Mouse (Mus musculus) small intestine, adult 2 months (tissue): ENCODE data around the gene Mad1l1. TPM values are rescaled to one million over a fixed set of nuclear protein-coding genes. Genes with fewer than 3 reads are reported as not detected.

Experiments
- H3K27ac ChIP-seq: fragments of 200-500 bp; 2 replicates; pipeline ENCODE4 v1.5.1; 2012; ENCODE audit warnings: low read depth, low read length, control low read depth, inconsistent platforms; ENCODE audit not compliant: insufficient read depth
- H3K27me3 ChIP-seq: fragments of 200-500 bp; 2 replicates; pipeline ENCODE4 v1.6.1; 2012; ENCODE audit warnings: mild to moderate bottlenecking, moderate library complexity, low read length, inconsistent platforms; ENCODE audit not compliant: control insufficient read depth, insufficient read depth
- H3K36me3 ChIP-seq: fragments of 200-500 bp; 2 replicates; pipeline ENCODE4 v1.6.1; 2012; ENCODE audit warnings: mild to moderate bottlenecking, low read length, control low read depth, inconsistent platforms; ENCODE audit not compliant: control insufficient read depth, insufficient read depth
- H3K4me1 ChIP-seq: fragments of 200-500 bp; 2 replicates; pipeline ENCODE4 v1.6.1; 2012; ENCODE audit warnings: low read length, inconsistent platforms, mixed read lengths; ENCODE audit not compliant: control insufficient read depth, insufficient read depth, insufficient read length
- H3K4me3 ChIP-seq: fragments of 200-500 bp; 2 replicates; pipeline ENCODE4 v1.5.1; 2012; ENCODE audit warnings: low read depth, mild to moderate bottlenecking, control low read depth, inconsistent platforms, low read length, moderate library complexity
- CTCF ChIP-seq: fragments of 200-500 bp; IDR thresholded peaks from 2 replicates; pipeline ENCODE4 v1.5.1; 2012; ENCODE audit warnings: low read depth, mild to moderate bottlenecking, control low read depth, inconsistent platforms, low read length, moderate library complexity, mixed read lengths; ENCODE audit not compliant: insufficient replicate concordance, insufficient read length; ENCODE audit errors: extremely low read depth
- POLR2A ChIP-seq: fragments of 200-500 bp; IDR thresholded peaks from 2 replicates; pipeline ENCODE4 v1.6.1; 2012; ENCODE audit warnings: low read depth, mild to moderate bottlenecking, control low read depth, inconsistent platforms, low read length, moderate library complexity
- WGBS: fragments of 180-500 bp; shearing (Covaris S2); methylation state at CpG from one replicate; pipeline ENCODE4 v1.1.7; 2018; 5-methylcytosine and 5-hydroxymethylcytosine counted together
- polyA plus RNA-seq: library from polyadenylated mRNA; depleted of rRNA; stranded (reverse); fragments of >200 nt; gene quantifications from 2 replicates; pipeline ENCODE4 v1.2.3, GENCODE M21; 2012

The Mad1l1 gene
- polyA plus RNA-seq, 1 experiment = 22.9 TPM

DNA sequence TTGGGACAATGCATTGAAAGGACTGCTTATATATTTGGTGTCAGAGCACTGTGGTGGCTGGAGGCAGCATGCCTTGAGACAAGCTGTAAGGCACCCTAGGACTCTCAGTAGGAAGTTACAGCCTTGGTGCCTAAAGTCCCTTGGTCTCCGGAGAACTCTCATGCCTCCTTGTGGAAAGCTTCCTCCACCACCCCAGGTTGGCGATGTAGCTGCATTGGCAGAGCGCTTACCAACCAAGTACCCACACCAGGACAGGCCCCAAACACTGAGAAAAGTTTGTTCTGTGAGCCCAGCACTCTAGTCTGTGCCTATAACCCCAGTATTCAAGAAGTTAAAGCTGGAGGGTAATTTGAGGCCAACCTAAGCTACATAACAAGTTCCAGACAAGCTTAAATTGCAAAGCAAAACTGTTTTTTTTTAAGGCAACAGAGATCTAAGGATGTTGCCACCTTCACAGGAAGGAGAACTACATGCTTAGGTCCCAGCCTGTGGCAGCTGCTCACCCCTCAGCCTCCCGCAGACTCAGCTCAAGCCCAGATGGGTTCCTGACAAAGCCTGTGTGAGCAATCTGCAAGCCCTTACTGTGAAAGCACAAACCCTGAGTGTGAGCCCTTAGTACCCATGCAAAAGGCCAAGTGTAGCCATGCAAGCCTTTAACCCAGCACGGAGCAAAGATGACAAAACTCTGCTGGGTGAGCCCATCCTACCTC lies 50.2 kb downstream of the Mad1l1 start:
- 92% methylated on average over 5 of the region's 5 CpGs for WGBS
- Histone ChIP-seq H3K36me3 (peaks cover 3% of the 10 kb centered on the region), H3K4me3 (no peak overlapping the region), H3K27ac (no peak overlapping the region), H3K27me3 (no peaks in the 10 kb centered on the region), H3K4me1 (peaks cover 5% of the 10 kb centered on the region; the same call in 1 of the 2 replicates)
- TF ChIP-seq CTCF (no peak), POLR2A (no peak)

DNA sequence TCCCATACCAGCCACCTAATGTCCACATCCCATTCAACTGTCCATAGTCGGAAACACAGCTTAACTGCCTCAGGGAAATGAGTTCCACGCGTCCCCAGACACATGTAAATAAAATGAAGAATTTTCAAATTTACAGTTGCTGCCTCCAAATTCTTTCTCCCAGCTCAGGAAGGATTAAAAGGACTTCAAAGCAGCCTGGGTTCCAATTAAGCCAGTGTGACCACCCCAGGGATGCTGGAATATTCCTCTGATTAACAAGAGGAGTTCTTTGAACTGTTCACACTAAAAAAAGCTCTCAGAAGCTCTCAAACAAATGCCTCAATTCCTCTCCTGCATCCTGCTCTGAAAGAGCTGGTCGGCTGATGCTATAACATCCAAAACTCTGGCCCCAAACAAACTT lies 53.0 kb downstream of the Mad1l1 start:
- no peak overlapping the region for H3K27ac ChIP-seq
- H3K4me3 ChIP-seq = no peak overlapping the region
- H3K36me3 ChIP-seq = peaks cover 2% of the 10 kb centered on the region
- WGBS = 90% methylated on average over 4 of the region's 4 CpGs
- H3K27me3 ChIP-seq = no peaks in the 10 kb centered on the region
- TF ChIP-seq POLR2A = no peak
- TF ChIP-seq CTCF = no peak
- peaks cover 5% of the 10 kb centered on the region; the same call in 1 of the 2 replicates for H3K4me1 ChIP-seq

DNA sequence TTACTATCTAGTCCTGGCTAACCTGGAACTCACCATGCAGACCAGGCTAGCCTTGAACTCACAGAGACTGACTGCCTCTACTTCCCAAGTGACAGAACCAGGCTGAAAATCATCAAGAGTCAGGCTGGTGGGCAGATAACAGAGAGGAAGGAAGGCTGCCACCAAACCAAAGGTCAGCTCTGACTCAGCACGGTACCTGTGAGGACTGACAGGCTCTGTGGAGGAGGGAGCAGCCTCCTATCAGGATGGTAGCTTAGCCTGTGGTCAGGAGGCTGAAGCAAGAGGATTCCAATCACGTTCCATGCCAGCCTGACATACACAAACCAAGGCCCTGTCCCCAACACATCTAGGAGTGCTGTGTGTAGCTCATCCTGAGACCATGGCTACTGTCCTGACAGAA lies 54.3 kb downstream of the Mad1l1 start:
- TF ChIP-seq POLR2A (no peak), CTCF (no peak)
- H3K36me3 ChIP-seq = no peaks in the 10 kb centered on the region; the same call in 1 of the 2 replicates
- 43% methylated on average over 2 of the region's 2 CpGs for WGBS
- no peak overlapping the region for H3K27ac ChIP-seq
- peaks cover 5% of the 10 kb centered on the region; the same call in 1 of the 2 replicates for H3K4me1 ChIP-seq
- H3K27me3 ChIP-seq = no peaks in the 10 kb centered on the region
- H3K4me3 ChIP-seq = no peak overlapping the region

DNA sequence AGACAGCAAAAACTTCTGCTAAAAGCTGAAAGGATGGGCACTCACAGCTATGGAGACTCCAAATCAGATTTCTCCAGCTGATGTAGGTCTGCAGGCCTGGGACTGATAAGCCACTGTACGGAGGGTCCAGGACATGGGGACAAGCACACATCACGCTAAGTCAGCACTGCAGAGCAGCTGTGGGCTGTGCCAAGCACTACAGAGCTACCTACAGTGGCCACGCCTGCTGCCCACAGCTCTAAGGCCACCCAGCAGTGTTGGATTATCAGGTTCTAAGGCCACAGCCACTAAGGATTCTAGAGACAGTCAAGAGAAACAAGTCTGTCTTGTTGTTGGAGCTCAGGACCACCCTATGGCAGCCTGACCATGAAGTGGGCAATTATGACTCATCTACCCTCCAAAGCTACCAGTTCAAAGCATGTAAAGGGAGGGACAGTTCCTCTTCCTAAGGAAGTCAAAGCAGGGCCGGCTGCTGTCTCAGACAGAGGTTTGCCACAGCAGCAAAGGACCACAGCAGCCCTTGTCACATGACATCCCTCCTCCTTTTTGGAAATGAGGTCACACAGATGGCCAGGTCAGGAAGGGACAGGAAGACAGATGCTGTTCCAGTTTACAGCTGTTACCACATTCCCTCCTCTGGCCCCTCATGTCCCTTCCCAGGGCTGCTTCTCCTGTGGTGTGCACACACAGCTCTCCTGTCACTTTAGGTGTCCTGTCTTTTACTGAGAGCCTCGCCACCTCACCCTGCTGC lies 56.4 kb downstream of the Mad1l1 start:
- TF ChIP-seq CTCF (no peak), POLR2A (no peak)
- Histone ChIP-seq H3K4me3 (no peak overlapping the region), H3K36me3 (no peaks in the 10 kb centered on the region), H3K27ac (no peak overlapping the region), H3K4me1 (peaks cover 5% of the 10 kb centered on the region; the same call in 1 of the 2 replicates), H3K27me3 (no peaks in the 10 kb centered on the region)
- 84% methylated on average over 5 of the region's 5 CpGs for WGBS

DNA sequence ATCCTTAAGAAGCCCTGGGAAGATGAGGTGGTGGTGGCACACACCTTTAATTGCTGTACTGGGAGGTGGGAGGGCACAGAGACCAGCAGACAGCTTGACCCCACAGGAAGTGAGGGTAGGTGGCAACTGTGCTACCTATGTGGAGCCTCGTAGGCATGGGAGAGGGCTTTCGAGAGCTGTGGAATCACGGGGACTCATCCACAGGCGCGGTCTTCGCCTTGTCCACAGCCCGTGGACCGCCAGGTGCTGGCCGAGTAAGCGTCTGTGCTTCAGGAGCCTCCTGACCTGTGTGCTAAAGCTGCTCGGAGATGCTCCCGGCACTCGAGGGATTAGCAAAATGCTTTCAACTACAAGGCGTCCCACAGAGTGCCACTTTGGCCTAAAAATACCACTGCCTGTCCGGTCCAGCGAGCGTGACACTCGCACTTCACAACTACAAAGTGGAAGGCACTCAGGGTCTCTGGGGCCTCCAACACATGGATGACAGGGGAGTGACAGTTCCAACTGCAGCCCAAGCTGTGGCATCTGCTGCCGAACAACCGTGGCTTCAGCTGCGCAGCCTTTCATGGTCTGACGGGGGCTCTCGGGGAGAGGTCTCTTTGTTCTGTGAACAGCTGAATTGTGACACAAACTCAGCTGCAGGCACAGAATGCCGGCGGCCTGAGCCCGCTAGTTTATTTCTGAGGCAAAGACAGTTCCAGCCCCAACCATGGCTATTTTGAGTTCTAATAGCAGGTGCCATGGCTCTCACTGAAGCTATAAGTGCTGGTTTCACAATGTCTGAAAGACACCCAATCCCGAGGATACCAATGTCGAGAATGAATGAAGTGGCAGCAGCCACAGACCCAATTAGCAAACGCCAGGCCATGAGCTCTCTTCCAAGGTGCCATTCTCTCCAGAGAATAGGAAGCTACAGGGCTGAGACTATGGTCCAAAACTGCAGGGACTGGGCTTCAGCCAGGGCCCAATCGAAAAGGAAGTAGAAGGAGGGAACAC lies 57.3 kb downstream of the Mad1l1 start:
- WGBS = 90% methylated on average over 30 of the region's 30 CpGs
- no peaks in the 10 kb centered on the region for H3K27me3 ChIP-seq
- no peak for TF ChIP-seq CTCF
- peaks cover 5% of the 10 kb centered on the region; the same call in 1 of the 2 replicates for H3K4me1 ChIP-seq
- no peak overlapping the region for H3K27ac ChIP-seq
- H3K4me3 ChIP-seq = no peak overlapping the region
- H3K36me3 ChIP-seq = no peaks in the 10 kb centered on the region

DNA sequence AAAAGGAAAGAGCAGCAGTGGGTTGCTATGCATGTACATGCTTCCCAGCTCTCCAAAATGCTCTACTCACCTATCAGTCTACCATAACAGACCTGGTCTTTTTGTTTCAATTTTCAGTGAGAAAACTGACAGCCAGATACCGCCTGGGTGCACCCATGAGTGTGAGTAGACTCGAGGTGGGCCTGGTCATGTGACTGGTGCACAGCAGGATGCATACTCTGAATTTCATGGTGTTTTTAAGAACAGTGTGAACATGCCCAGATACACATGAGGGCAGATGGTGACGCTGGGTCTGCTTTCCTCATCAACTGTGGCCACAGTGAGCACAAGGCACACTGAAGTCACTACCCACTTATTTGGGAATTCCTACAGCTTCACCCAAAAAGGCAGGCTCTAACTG lies 59.0 kb downstream of the Mad1l1 start:
- peaks cover 5% of the 10 kb centered on the region; the same call in 1 of the 2 replicates for H3K4me1 ChIP-seq
- H3K27ac ChIP-seq = no peak overlapping the region
- no peaks in the 10 kb centered on the region for H3K27me3 ChIP-seq
- no peaks in the 10 kb centered on the region for H3K36me3 ChIP-seq
- no peak overlapping the region for H3K4me3 ChIP-seq
- TF ChIP-seq CTCF (no peak), POLR2A (no peak)
- 89% methylated on average over 3 of the region's 3 CpGs for WGBS
